8 mouse cellular contexts compared by ENCODE assay signal in genomic region chr15:5185366-5186292, GRCm38 (mm10). TPM values are rescaled to one million over a fixed set of nuclear protein-coding genes. Genes with fewer than 3 reads are reported as not detected.
A peak's percentile ranks its signal among the peaks of the same experiment; 100 is the strongest.
DNase-seq lines count a peak whose midpoint lies in the region; ATAC-seq and TF ChIP-seq lines count a peak whose summit lies in the region.

Ttc33 (plus strand) TSS chr15:5185525.

- WGBS in lung, embryonic 14.5 days, result under 1% methylated on average over 55 of the region's 55 CpGs

- H3K4me1 ChIP-seq in lung, embryonic 14.5 days (ENCODE audit: insufficient read depth), result no peaks in the 10 kb centered on the region

- peak; percentile 88 for DNase-seq in MN1 (ENCODE audit: low spot score)
- peak; percentile 79 for DNase-seq in cerebellum, adult 8-10 months
- DNase-seq in forelimb bud, embryonic 11.5 days (ENCODE audit: low read depth, low spot score), result peak; percentile 67
- DNase-seq in layer of hippocampus, adult 8-10 months (ENCODE audit: low spot score in 2 of 2), result peak; percentile 69 to 83
- peak; percentile 87 for DNase-seq in lung, embryonic 14.5 days
- DNase-seq in testis, postnatal 14 days (ENCODE audit: low spot score), result peak; percentile 80

- peak within 1 kb of the TSS; percentile 71 for H3K4me2 ChIP-seq in lung, embryonic 14.5 days

- peak; percentile 41 for TF ChIP-seq CTCF in lung, embryonic 14.5 days (IDR thresholded peaks at IDR 0.05; ENCODE audit: low read depth)

- H3K27me3 ChIP-seq in lung, embryonic 14.5 days (ENCODE audit: insufficient read depth, low read length), result no peaks in the 10 kb centered on the region

- peak within 1 kb of the TSS; percentile 91 for H3K27ac ChIP-seq in lung, embryonic 14.5 days (ENCODE audit: low read depth)

- H3K36me3 ChIP-seq in lung, embryonic 14.5 days (ENCODE audit: insufficient read depth), result peaks cover 5% of the 10 kb centered on the region; the same call in 1 of the 2 replicates

- peak; percentile 57 to 85 for ATAC-seq in hematopoietic stem cell, adult 5-6 weeks (replicated peaks in 1 of 2; ENCODE audit: insufficient read depth in 1 of 2, low FRiP score in 2 of 2, low TSS enrichment in 1 of 2, low read depth in 1 of 2, poor library complexity in 2 of 2, severe bottlenecking in 2 of 2)
- ATAC-seq in lung, embryonic 14.5 days (ENCODE audit: insufficient read depth), result peak; percentile 91
- peak; percentile 52; the same call in 1 of the 2 replicates for ATAC-seq in neutrophil, adult 5-6 weeks (ENCODE audit: extremely low read depth, insufficient number of reproducible peaks, low FRiP score, poor library complexity, severe bottlenecking)

- H3K9ac ChIP-seq in lung, embryonic 14.5 days, result peak within 1 kb of the TSS; percentile 70

- H3K9me3 ChIP-seq in lung, embryonic 14.5 days (ENCODE audit: low read depth, low read length), result no peaks in the 10 kb centered on the region

- peak within 1 kb of the TSS; percentile 71 for H3K4me3 ChIP-seq in lung, embryonic 14.5 days (ENCODE audit: low read depth, low read length)

RNA-seq across cellular contexts. Expression of gene Ttc33, which starts in this region (rescaled TPM):
- 59.2 and 76.6 TPM in 2 replicates for total RNA-seq in hematopoietic stem cell, adult 5-6 weeks (2017)
- total RNA-seq in layer of hippocampus, adult 8-10 months (2022), result 10 to 100 TPM; 75.5 to 85.2 (median 82.2) TPM
- polyA plus RNA-seq in lung, embryonic 14.5 days (2014; fragmentation: Nextera tagmentation; extraction: Ambion mirVana), result 41.9 and 44.6 TPM in 2 replicates
- 49.3 and 51.8 TPM in 2 replicates for total RNA-seq in neutrophil, adult 5-6 weeks (2017)

Comparison
In these comparisons a context has a peak if more than half of its experiments do, and no peak if none do; other contexts are left out.
1. Peak in every context shown above with its lines: DNase-seq, ATAC-seq, H3K4me3 ChIP-seq and H3K27ac ChIP-seq.